Mouse (Mus musculus) forebrain, embryonic 16.5 days (tissue): ENCODE results near the gene N4bp2l2. TPM values are rescaled to one million over a fixed set of nuclear protein-coding genes. Genes with fewer than 3 reads are reported as not detected.
A peak's percentile ranks its signal among the peaks of the same experiment; 100 is the strongest.
"Not testable (repeated sequence)": the region's sequence is repeated elsewhere in the genome, so short reads cannot be mapped to it uniquely, and the experiment has no call there.

Experiments used
- ATAC-seq: fragments of 200-750 bp; cut with Nextera tagmentation; 2 replicates; pipeline ENCODE4 v1.8.0; 2017; ENCODE audit warnings: mild to moderate bottlenecking, moderate library complexity
- H3K27ac ChIP-seq: fragments of 300-500 bp; sonication (generic); 2 replicates; pipeline ENCODE4 v1.5.1; 2014; ENCODE audit warnings: low read length, control low read depth
- H3K27me3 ChIP-seq: fragments of 300-500 bp; sonication (generic); replicated peaks from 2 replicates; pipeline ENCODE4 v1.6.1; 2014; ENCODE audit warnings: low read length; ENCODE audit not compliant: control insufficient read depth, insufficient read depth
- H3K36me3 ChIP-seq: fragments of 300-500 bp; sonication (generic); 2 replicates; pipeline ENCODE4 v1.6.1; 2014; ENCODE audit not compliant: control insufficient read depth, insufficient read depth
- H3K4me1 ChIP-seq: fragments of 300-500 bp; sonication (generic); replicated peaks from 2 replicates; pipeline ENCODE4 v1.6.1; 2014; ENCODE audit warnings: low read length; ENCODE audit not compliant: control insufficient read depth, insufficient read depth
- H3K4me2 ChIP-seq: fragments of 300-500 bp; sonication (generic); 2 replicates; pipeline ENCODE4 v1.6.1; 2014; ENCODE audit warnings: mild to moderate bottlenecking, low read length, control low read depth
- H3K4me3 ChIP-seq: fragments of 300-500 bp; sonication (generic); replicated peaks from 2 replicates; pipeline ENCODE4 v1.5.1; 2014; ENCODE audit warnings: mild to moderate bottlenecking, low read length, control low read depth
- H3K9ac ChIP-seq: fragments of 300-500 bp; sonication (generic); replicated peaks from 2 replicates; pipeline ENCODE4 v1.6.1; 2014; ENCODE audit warnings: low read depth, low read length, control low read depth
- H3K9me3 ChIP-seq: fragments of 300-500 bp; sonication (generic); 2 replicates; pipeline ENCODE4 v1.6.1; 2016; ENCODE audit warnings: low read length; ENCODE audit not compliant: control insufficient read depth
- WGBS: fragments of 180-500 bp; shearing (Covaris S2); extraction: QIAGEN DNeasy Blood & Tissue Kit; methylation state at CpG from one replicate; pipeline ENCODE4 v1.1.7; 2014; 5-methylcytosine and 5-hydroxymethylcytosine counted together
- polyA plus RNA-seq: library from polyadenylated mRNA; unstranded; fragments of >200 nt; fragmentation: Nextera tagmentation; extraction: Ambion mirVana; gene quantifications from 2 replicates; pipeline ENCODE4 v1.2.1, GENCODE M21; 2015

The N4bp2l2 gene
- polyA plus RNA-seq, 1 experiment from 2014 or later = 28.9 TPM

GRCm38 (mm10) chr5:150673880-150674621, 8.1 kb upstream of the N4bp2l2 start:
- H3K27me3 ChIP-seq = no peaks in the 10 kb centered on the region
- peaks cover 18% of the 10 kb centered on the region for H3K4me1 ChIP-seq
- H3K4me3 ChIP-seq = peak overlapping the region; percentile 82
- peak overlapping the region; percentile 95 for H3K27ac ChIP-seq
- peak overlapping the region; percentile 60 for H3K4me2 ChIP-seq
- under 1% methylated on average over 46 of the region's 91 CpGs for WGBS
- H3K9ac ChIP-seq = peak overlapping the region; percentile 95
- H3K9me3 ChIP-seq = no peaks in the 10 kb centered on the region
- no peaks in the 10 kb centered on the region for H3K36me3 ChIP-seq
- peak; percentile 62 for ATAC-seq

- ATAC-seq = peak; percentile 97
- Histone ChIP-seq H3K4me2 (peak within 1 kb of the TSS; percentile 60), H3K9me3 (no peaks in the 10 kb centered on the region), H3K27me3 (no peaks in the 10 kb centered on the region), H3K9ac (peak within 1 kb of the TSS; percentile 95), H3K36me3 (no peaks in the 10 kb centered on the region), H3K27ac (peak within 1 kb of the TSS; percentile 95), H3K4me1 (peaks cover 18% of the 10 kb centered on the region), H3K4me3 (peak within 1 kb of the TSS; percentile 82)
- 13% methylated on average over 48 of the region's 49 CpGs for whole genome bisulfite sequencing
Observed at GRCm38 (mm10) chr5:150673153-150673835, 7.3 kb upstream of the N4bp2l2 start, which contains the start of gene Pds5b. Pds5b (plus strand) TSS chr5:150673739.

DNA sequence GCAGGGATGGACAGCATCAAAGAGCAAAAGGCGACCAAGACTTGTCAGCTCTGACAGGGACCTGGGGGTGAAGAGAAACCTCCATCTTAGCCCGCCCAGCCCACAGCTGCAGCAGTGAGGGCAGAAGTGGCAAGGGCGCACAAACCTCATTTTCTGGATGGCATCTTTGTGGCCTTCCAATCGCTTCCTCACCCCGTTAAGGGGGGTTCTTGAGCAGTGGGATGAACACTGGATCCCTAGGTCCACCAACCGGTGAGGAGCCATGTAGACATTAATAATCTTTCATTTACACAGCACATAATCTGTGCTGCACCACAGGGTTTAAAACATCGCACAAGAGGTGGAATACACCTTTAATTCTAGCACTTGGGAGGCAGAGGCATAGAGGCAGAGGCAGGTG, 6.4 kb upstream of the N4bp2l2 start:
- H3K4me2 ChIP-seq = no peak overlapping the region
- WGBS = 89% methylated on average over 7 of the region's 7 CpGs
- no peak for ATAC-seq
- no peaks in the 10 kb centered on the region for H3K36me3 ChIP-seq
- H3K4me1 ChIP-seq = peaks cover 18% of the 10 kb centered on the region
- H3K9ac ChIP-seq = no peak overlapping the region
- no peak overlapping the region for H3K4me3 ChIP-seq
- H3K9me3 ChIP-seq = no peaks in the 10 kb centered on the region
- no peaks in the 10 kb centered on the region for H3K27me3 ChIP-seq
- H3K27ac ChIP-seq = no peak overlapping the region

DNA sequence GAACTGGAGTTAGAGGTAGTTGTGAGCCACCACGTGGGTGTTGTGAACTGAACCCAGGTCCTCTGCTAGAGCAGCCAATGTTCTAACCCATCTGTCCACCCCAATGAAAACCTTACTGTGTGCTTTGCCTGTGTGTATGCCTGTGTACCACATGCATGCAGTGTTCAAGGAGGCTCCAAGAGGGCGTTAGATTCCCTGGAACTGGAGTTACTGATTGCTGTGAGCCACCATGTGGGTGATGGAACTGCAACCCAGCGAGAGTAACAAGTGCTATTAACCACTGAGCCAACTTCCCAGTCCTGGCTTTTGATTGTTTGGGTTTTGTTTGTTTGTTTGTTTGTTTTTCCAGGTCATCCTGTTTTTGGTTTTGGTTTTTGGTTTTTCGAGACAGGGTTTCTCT, 2.7 kb upstream of the N4bp2l2 start:
- no peak overlapping the region for H3K4me3 ChIP-seq
- no peak overlapping the region for H3K9ac ChIP-seq
- H3K9me3 ChIP-seq = no peaks in the 10 kb centered on the region
- H3K27ac ChIP-seq = no peak overlapping the region
- H3K4me1 ChIP-seq = peaks cover 4% of the 10 kb centered on the region
- H3K27me3 ChIP-seq = no peaks in the 10 kb centered on the region
- no peak overlapping the region for H3K4me2 ChIP-seq
- 56% methylated on average over 4 of the region's 4 CpGs for WGBS
- H3K36me3 ChIP-seq = no peaks in the 10 kb centered on the region
- no peak for ATAC-seq

DNA sequence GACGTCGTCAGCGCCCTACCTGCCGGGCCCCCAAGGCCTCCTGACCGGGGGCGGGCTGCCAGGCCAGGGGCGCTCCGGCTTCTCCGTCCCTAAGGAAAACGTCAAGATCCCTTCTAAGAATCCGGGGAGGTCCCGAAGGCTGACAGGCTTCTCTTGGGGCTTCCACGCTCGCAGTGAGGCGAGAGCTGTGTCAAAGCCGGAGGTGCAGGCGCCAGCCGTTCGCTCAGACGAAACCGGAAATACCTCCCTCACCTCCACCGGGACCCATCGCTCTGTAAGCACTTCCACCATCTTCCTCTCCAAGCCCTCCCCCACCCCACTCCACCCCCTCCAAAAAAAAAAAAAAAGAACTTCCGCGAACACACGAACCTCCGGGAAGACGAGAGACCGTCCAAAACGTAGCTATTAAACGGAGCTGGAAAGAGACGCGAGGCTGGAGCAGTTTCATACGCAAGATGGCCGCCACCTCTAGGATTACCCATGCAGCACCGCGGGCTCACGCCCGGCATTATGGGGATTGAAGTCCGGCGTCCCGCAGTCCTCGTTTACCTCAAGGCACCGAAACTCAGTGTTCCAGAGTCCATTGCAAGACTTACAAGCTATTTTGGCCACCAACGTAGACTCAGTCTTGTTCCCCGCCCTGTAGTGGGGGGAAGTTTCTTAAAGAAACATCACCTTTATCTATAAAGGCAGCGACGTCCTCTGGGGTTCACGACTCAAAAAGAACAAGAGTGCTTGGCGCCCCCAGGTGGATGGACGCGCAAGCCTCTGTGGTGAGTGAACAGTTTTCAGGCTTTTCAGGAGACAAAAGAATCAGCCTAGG, 640 bp downstream of the N4bp2l2 start:
- Histone ChIP-seq H3K4me3 (peak overlapping the region; percentile 91), H3K9me3 (no peaks in the 10 kb centered on the region), H3K9ac (peak overlapping the region; percentile 79), H3K36me3 (peaks cover 6% of the 10 kb centered on the region; the same call in 1 of the 2 replicates), H3K4me2 (peak overlapping the region; percentile 67), H3K4me1 (peaks cover 17% of the 10 kb centered on the region), H3K27ac (peak overlapping the region; percentile 89), H3K27me3 (no peaks in the 10 kb centered on the region)
- ATAC-seq = peak; percentile 99
- WGBS = under 1% methylated on average over 52 of the region's 52 CpGs

GRCm38 (mm10) chr5:150664794-150665131, 1.2 kb downstream of the N4bp2l2 start:
- ATAC-seq = no peak; the same call in 1 of the 2 replicates
- WGBS = under 1% methylated on average over 10 of the region's 10 CpGs
- peak overlapping the region; percentile 79 for H3K9ac ChIP-seq
- peak overlapping the region; percentile 89 for H3K27ac ChIP-seq
- peaks cover 19% of the 10 kb centered on the region for H3K4me1 ChIP-seq
- H3K36me3 ChIP-seq = peaks cover 6% of the 10 kb centered on the region; the same call in 1 of the 2 replicates
- H3K4me3 ChIP-seq = peak overlapping the region; percentile 91
- peak overlapping the region; percentile 67 for H3K4me2 ChIP-seq
- no peaks in the 10 kb centered on the region for H3K27me3 ChIP-seq
- H3K9me3 ChIP-seq = no peaks in the 10 kb centered on the region

- H3K27ac ChIP-seq, H3K9me3 ChIP-seq, H3K27me3 ChIP-seq, ATAC-seq, H3K4me2 ChIP-seq, H3K4me3 ChIP-seq, H3K9ac ChIP-seq, H3K36me3 ChIP-seq: not testable (repeated sequence)
- H3K4me1 ChIP-seq = peaks cover 23% of the 10 kb centered on the region
- WGBS = 95% methylated on average over 7 of the region's 7 CpGs
Observed at GRCm38 (mm10) chr5:150663926-150664325, 2.1 kb downstream of the N4bp2l2 start.

DNA sequence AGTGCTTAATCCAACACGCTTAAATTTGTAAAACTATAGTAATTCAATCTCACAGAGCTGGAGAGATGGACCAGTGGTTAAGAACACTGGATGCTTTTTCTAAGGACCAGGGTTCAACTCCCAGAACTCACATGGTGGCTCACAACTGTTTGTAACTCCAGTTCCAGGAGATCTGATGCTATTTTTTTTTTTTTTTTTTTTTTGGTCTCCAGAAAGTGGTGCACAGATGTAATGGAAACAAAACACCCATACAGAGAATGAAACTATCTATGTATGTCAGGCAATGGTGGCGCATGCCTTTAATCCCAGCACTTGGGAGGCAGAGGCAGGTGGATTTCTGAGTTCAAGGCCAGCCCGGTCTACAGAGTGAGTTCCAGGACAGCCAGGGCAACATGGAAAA, 5.7 kb downstream of the N4bp2l2 start:
- not testable (repeated sequence) for H3K9ac ChIP-seq, H3K9me3 ChIP-seq, ATAC-seq, H3K36me3 ChIP-seq, H3K27me3 ChIP-seq, H3K27ac ChIP-seq, H3K4me2 ChIP-seq, H3K4me3 ChIP-seq
- 93% methylated on average over 3 of the region's 3 CpGs for WGBS
- H3K4me1 ChIP-seq = peaks cover 31% of the 10 kb centered on the region

DNA sequence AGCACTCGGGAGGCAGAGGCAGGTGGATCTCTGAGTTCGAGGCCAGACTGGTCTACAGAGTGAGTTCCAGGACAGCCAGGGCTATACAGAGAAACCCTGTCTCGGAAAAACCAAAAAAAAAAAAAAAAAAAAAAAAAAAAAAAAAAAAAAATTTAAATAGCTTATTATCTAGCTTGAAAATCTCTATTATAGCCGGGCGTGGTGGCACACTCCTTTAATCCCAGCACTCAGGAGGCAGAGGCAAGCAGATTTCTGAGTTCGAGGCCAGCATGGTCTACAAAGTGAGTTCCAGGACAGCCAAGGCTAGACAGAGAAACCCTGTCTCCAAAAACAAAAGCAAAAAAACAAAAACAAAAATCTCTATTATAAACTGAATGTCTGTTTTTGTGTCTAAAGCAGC, 6.6 kb downstream of the N4bp2l2 start:
- H3K27me3 ChIP-seq, H3K9me3 ChIP-seq, H3K9ac ChIP-seq, ATAC-seq, H3K27ac ChIP-seq, H3K4me2 ChIP-seq, H3K36me3 ChIP-seq, H3K4me3 ChIP-seq: not testable (repeated sequence)
- peaks cover 29% of the 10 kb centered on the region for H3K4me1 ChIP-seq
- WGBS = 95% methylated on average over 6 of the region's 6 CpGs
